Mouse (Mus musculus) kidney, postnatal 0 days (tissue): ENCODE measurements at regions not wholly inside any gene's neighbourhood (a gene's known extent, or its start where the extent isn't known, plus 50 kb on each side); places are given as distances from the start of the nearest gene placed in this dataset.

Experiments
- ATAC-seq: fragments of 200-750 bp; cut with Nextera tagmentation; replicated peaks from 2 replicates; pipeline ENCODE4 v1.8.0; 2017; ENCODE audit warnings: low read depth, moderate number of reproducible peaks, moderate TSS enrichment, moderate library complexity; ENCODE audit not compliant: low FRiP score
- DNase-seq: peaks from one replicate; pipeline ENCODE4 v3.0.0-alpha.2; 2016; ENCODE audit warnings: low spot score
- H3K27ac ChIP-seq: fragments of 300-500 bp; sonication (generic); 2 replicates; pipeline ENCODE4 v1.5.1; 2014; ENCODE audit warnings: mild to moderate bottlenecking
- H3K27me3 ChIP-seq: fragments of 300-500 bp; sonication (generic); 2 replicates; pipeline ENCODE4 v1.6.1; 2014; ENCODE audit warnings: low read length, mixed read lengths; ENCODE audit not compliant: insufficient read depth
- H3K36me3 ChIP-seq: fragments of 300-500 bp; sonication (generic); 2 replicates; pipeline ENCODE4 v1.6.1; 2014; ENCODE audit warnings: low read length, mixed read lengths; ENCODE audit not compliant: insufficient read depth
- H3K4me1 ChIP-seq: fragments of 300-500 bp; sonication (generic); replicated peaks from 2 replicates; pipeline ENCODE4 v1.6.1; 2014; ENCODE audit warnings: antibody characterized with exemption, low read length, mixed read lengths; ENCODE audit not compliant: insufficient read depth
- H3K4me2 ChIP-seq: fragments of 300-500 bp; sonication (generic); 2 replicates; pipeline ENCODE4 v1.6.1; 2014; ENCODE audit warnings: mild to moderate bottlenecking, low read length, moderate library complexity, mixed read lengths
- H3K4me3 ChIP-seq: fragments of 300-500 bp; sonication (generic); replicated peaks from 2 replicates; pipeline ENCODE4 v1.5.1; 2014; ENCODE audit warnings: low read depth, low read length
- H3K9ac ChIP-seq: fragments of 300-500 bp; sonication (generic); 2 replicates; pipeline ENCODE4 v1.6.1; 2014; ENCODE audit warnings: low read depth, low read length
- H3K9me3 ChIP-seq: fragments of 300-500 bp; sonication (generic); replicated peaks from 2 replicates; pipeline ENCODE4 v1.6.1; 2016; ENCODE audit warnings: low read length, inconsistent platforms, mixed read lengths
- CTCF ChIP-seq: IDR thresholded peaks from 2 replicates; pipeline ENCODE4 v1.5.1; 2016; ENCODE audit warnings: antibody characterized with exemption, low read depth, mild to moderate bottlenecking, moderate library complexity
- WGBS: fragments of 180-500 bp; shearing (Covaris S2); extraction: QIAGEN DNeasy Blood & Tissue Kit; methylation state at CpG from one replicate; pipeline ENCODE4 v1.1.7; 2014; 5-methylcytosine and 5-hydroxymethylcytosine counted together

DNA sequence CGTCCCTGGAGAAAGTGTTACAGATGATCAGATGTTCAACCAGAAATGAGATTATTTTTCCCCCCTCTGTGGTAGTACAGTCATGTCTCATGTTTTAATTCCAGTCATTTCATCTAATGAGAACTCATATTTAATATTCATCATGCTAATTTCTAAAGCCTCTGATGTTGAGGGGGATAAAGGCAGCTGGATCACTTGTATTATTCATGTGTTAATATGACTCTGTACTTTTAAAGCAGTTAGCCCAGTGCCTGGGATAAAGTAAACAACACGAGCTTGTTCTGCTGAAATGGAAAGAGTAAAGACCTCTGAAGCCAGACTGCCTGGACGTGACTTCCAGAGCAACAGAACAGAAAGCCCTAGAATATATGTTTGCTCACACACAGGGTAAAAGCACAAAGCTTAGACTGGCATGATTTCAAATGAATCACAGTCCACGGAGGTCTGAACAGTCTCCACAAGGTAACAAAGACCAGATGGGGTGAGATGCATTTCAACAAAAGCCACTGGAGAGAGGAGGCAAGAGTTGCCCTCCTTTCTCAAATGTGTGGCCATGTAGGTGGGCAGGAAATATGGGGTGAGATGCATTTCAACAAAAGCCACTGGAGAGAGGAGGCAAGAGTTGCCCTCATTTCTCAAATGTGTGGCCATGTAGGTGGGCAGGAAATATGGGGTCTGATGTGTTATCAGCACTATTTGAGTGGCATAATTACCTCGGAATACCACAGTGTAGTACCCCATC, 498.1 kb downstream of the Adam3 start:
- TF ChIP-seq CTCF = no peak
- Histone ChIP-seq H3K36me3 (no peaks in the 10 kb centered on the region), H3K27me3 (no peaks in the 10 kb centered on the region), H3K27ac (no peak overlapping the region), H3K4me1 (no peaks in the 10 kb centered on the region), H3K4me3 (no peak overlapping the region), H3K4me2 (no peak overlapping the region), H3K9ac (no peak overlapping the region), H3K9me3 (no peaks in the 10 kb centered on the region)
- no peak for ATAC-seq
- 60% methylated on average over 5 of the region's 5 CpGs for WGBS
- DNase-seq = no peak

DNA sequence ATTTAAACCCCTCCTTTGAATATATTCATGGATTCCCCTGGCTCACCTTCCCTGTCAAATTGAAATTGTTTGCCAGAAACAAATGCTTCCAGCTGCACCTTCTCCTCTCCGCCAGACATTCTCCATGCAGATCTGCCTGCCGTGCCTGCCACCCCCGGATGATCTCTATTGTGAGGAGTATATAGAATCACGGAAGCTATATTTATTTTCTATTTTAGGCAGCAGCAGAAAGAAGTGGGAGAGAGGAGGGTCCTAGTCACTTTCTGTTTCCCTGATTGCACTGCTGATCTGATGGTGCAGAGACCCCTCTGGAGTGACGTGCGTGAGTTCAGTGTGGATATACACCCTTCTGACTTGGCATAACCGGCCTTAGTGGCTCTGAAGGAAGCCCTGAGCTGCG, 505.4 kb downstream of the Adam3 start:
- no peak overlapping the region for H3K4me2 ChIP-seq
- no peak for ATAC-seq
- 51% methylated on average over 8 of the region's 8 CpGs for WGBS

DNA sequence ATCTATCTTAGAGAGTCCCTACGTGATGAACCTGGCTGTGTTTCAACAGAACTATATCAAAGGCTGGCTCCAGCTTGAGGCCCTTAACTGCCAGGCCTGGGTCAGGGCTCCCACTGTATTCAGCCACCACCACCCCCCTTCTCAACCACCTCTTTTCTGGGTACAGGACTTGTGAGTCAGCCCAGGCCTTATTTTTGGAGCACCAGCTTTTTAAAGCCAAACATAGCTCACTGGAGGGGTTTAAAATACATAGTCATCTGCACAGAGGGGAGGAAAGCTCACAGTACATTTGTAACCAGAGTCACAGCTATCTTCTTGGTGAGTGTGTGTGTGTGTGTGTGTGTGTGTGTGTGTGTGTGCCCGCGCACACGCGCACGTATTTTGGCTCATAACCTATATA, 509.0 kb downstream of the Adam3 start:
- Histone ChIP-seq H3K27ac (no peak overlapping the region), H3K9me3 (no peaks in the 10 kb centered on the region), H3K4me2 (no peak overlapping the region), H3K36me3 (no peaks in the 10 kb centered on the region), H3K4me3 (no peak overlapping the region), H3K27me3 (no peaks in the 10 kb centered on the region), H3K4me1 (no peaks in the 10 kb centered on the region), H3K9ac (no peak overlapping the region)
- DNase-seq (no peak), ATAC-seq (no peak)
- no peak for TF ChIP-seq CTCF
- WGBS = 88% methylated on average over 6 of the region's 6 CpGs

More for the DNA sequence above, 505.4 kb downstream of the Adam3 start:
- Histone ChIP-seq H3K9me3 (no peaks in the 10 kb centered on the region), H3K9ac (no peak overlapping the region), H3K4me1 (no peaks in the 10 kb centered on the region), H3K4me3 (no peak overlapping the region), H3K27ac (no peak overlapping the region), H3K27me3 (no peaks in the 10 kb centered on the region), H3K36me3 (no peaks in the 10 kb centered on the region)
- no peak for DNase-seq
- TF ChIP-seq CTCF = no peak

DNA sequence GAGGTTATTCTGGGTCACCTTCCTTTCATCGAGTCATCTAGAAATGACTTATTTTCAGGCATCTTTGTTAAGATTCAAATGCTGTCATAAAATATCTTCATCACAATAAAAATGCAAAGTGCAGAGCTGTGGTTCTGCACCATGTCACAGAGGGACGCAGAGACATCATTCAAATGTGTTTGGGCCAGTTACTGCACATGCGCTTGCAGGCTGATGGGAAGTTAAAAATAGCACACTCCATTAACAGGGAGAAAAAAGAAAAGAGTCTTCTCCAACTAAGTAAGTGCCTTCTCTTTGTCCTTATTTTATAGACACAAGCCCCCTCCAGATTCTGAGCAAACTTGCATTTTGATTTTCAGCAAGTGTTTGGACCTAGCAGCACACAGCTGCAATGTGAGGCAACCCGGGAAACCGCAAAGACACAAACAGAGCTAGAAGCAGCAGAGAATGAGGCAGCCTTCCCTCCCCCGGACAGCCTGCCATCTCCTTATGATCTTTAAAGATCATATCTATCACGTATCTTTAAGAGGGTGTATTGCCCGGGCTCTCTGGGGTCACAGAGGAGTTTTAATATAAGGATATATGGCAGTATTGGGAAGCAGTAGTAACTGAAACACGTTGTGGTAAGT, 510.0 kb downstream of the Adam3 start:
- Histone ChIP-seq H3K27me3 (no peaks in the 10 kb centered on the region), H3K36me3 (no peaks in the 10 kb centered on the region), H3K4me3 (no peak overlapping the region), H3K27ac (no peak overlapping the region), H3K9ac (no peak overlapping the region), H3K9me3 (no peaks in the 10 kb centered on the region), H3K4me2 (no peak overlapping the region), H3K4me1 (no peaks in the 10 kb centered on the region)
- ATAC-seq (no peak), DNase-seq (no peak)
- 65% methylated on average over 9 of the region's 9 CpGs for WGBS
- TF ChIP-seq CTCF = no peak

DNA sequence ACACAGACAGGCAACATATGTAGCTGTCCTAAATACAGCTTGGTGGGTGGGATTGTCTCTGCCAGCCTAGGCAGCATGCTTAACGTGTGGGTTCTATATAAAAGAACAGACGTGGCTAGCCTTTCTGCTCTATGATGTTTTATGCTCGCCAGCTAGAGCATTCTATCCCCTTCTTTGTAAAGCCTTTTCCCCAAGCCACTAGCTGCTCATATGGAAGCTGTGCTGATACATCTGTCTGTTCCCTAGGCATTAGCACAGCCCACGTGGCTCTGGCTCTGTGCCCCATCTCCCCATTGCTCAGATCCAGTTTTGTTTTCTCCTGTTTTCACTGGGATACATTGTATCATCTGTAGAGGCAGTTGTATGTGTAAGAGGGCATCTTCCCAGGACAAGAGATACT, 511.3 kb downstream of the Adam3 start:
- Histone ChIP-seq H3K27me3 (no peaks in the 10 kb centered on the region), H3K9ac (no peak overlapping the region), H3K4me2 (no peak overlapping the region), H3K4me1 (no peaks in the 10 kb centered on the region), H3K9me3 (no peaks in the 10 kb centered on the region), H3K27ac (no peak overlapping the region), H3K4me3 (no peak overlapping the region), H3K36me3 (no peaks in the 10 kb centered on the region)
- no peak for TF ChIP-seq CTCF
- DNase-seq (no peak), ATAC-seq (no peak)
- 81% methylated on average over 4 of the region's 4 CpGs for WGBS

DNA sequence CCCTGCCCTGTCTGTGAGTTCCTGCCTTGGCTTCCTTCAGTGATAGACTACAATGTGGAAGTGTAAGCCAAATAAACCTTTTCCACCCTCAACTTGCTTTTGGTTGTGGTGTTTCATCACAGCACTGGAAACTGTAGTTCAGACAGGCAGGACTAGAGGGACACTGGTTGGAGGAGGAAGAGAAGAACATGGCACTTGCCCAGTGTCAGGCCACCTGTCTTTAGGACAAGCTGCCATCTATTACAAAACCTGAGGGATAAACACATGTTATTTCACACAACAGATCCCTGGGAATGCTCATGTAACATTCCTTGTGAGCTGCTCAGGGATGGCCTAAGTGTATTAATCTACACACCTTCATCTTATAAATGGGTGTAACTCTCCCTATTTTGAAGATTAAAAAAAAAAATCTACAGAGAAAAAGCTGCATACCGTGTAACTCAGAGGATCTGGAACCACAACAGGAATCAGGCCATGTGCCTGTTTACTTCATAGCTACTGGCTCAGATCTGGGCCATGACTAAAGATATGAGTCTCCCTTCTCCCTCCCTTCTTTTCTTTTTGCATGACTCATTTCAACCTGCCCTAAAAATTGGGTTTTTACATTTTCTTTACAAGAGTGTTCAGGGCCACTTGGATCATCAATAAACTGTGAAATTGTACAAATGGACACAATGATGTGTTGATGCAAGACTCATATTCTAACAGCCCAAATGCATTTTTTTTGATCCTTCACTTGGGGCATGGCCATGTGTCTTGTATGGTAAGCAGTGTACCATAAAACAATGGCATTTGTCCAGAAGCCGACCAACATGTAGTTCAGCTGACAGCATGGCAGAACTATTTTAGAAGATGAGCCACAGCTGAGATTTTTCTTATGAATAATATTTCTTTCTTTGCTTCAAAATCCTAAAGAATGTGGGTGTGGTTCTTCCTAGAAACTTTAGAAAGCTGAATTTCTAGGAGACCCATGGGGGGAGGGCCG, 513.1 kb downstream of the Adam3 start:
- Histone ChIP-seq H3K4me1 (no peaks in the 10 kb centered on the region), H3K9me3 (no peaks in the 10 kb centered on the region), H3K27ac (no peak overlapping the region), H3K9ac (no peak overlapping the region), H3K27me3 (no peaks in the 10 kb centered on the region), H3K36me3 (no peaks in the 10 kb centered on the region), H3K4me2 (no peak overlapping the region), H3K4me3 (no peak overlapping the region)
- WGBS = 82% methylated on average over 3 of the region's 3 CpGs
- DNase-seq (no peak), ATAC-seq (no peak)
- no peak for TF ChIP-seq CTCF
